27 mouse cellular contexts compared by ENCODE assay signal in genomic region chr14:78722031-78722430, GRCm38 (mm10).
"Had no signal": no experiment of that assay in that cellular context is flagged by ENCODE, and none has a peak within 500 bp of the region (broad histone marks: within the 10 kb centered on the region; RNA-seq: fewer than 3 reads in every experiment).

No protein-coding gene starts in this region.

- H3K4me2 ChIP-seq: heart, embryonic 13.5 days; heart, embryonic 15.5 days; hindbrain, embryonic 12.5 days; hindbrain, embryonic 14.5 days; intestine, embryonic 15.5 days; kidney, embryonic 15.5 days; limb, embryonic 13.5 days; limb, embryonic 15.5 days; liver, embryonic 12.5 days had no signal

- H3K4me3 ChIP-seq: gastrocnemius, adult 2 months; heart, embryonic 10.5 days; heart, embryonic 13.5 days; heart, embryonic 15.5 days; hindbrain, embryonic 12.5 days; intestine, embryonic 15.5 days; kidney, embryonic 15.5 days; limb, embryonic 13.5 days; limb, embryonic 15.5 days; liver, embryonic 12.5 days had no signal

- H3K36me3 ChIP-seq: heart, embryonic 10.5 days; heart, embryonic 15.5 days; hindbrain, embryonic 12.5 days; intestine, embryonic 15.5 days; limb, embryonic 13.5 days; liver, embryonic 12.5 days had no signal

- H3K27me3 ChIP-seq: heart, embryonic 13.5 days; heart, embryonic 15.5 days; intestine, embryonic 15.5 days; kidney, embryonic 15.5 days; limb, embryonic 15.5 days had no signal

- H3K9ac ChIP-seq: heart, embryonic 13.5 days; heart, embryonic 15.5 days; hindbrain, embryonic 12.5 days; hindbrain, embryonic 14.5 days; intestine, embryonic 15.5 days; kidney, embryonic 15.5 days; limb, embryonic 13.5 days; limb, embryonic 15.5 days; liver, embryonic 12.5 days; liver, embryonic 14.5 days had no signal

- DNase-seq: gastrocnemius, adult 2 months; gastrocnemius, postnatal 10 days; gastrocnemius, postnatal 25 days; heart, adult 18-20 months; heart, postnatal 14 days; heart, postnatal 36 days; kidney, adult 2 months; kidney, adult 9 months; kidney, postnatal 14 days; kidney, postnatal 36 days; layer of hippocampus, adult 9-11 months; layer of hippocampus, postnatal 36 days; left cerebral cortex, postnatal 4 days had no signal

- ATAC-seq: hindbrain, embryonic 16.5 days; intestine, embryonic 15.5 days; intestine, postnatal 0 days; liver, embryonic 12.5 days had no signal

- H3K27ac ChIP-seq: gastrocnemius, adult 2 months; heart, embryonic 10.5 days; heart, embryonic 13.5 days; heart, embryonic 15.5 days; hindbrain, embryonic 12.5 days; hindbrain, embryonic 14.5 days; intestine, embryonic 15.5 days; kidney, embryonic 15.5 days; kidney, postnatal 0 days; limb, embryonic 13.5 days; limb, embryonic 15.5 days; liver, embryonic 12.5 days; liver, embryonic 14.5 days had no signal

- H3K9me3 ChIP-seq: heart, embryonic 10.5 days; heart, embryonic 13.5 days; heart, embryonic 15.5 days; hindbrain, embryonic 12.5 days; intestine, embryonic 15.5 days; kidney, embryonic 15.5 days; limb, embryonic 13.5 days; limb, embryonic 15.5 days; liver, embryonic 12.5 days had no signal
